Mouse (Mus musculus) central nervous system, embryonic 14 days (tissue): ENCODE results near the gene Cpne6. TPM values are rescaled to one million over a fixed set of nuclear protein-coding genes. Genes with fewer than 3 reads are reported as not detected.

Source experiments
- polyA plus RNA-seq: library from polyadenylated mRNA; depleted of rRNA; stranded (reverse); fragments of >200 nt; gene quantifications from 2 replicates; pipeline ENCODE4 v1.2.3, GENCODE M21; 2012; rRNA removed

Cpne6 gene
- 7.3 and 10.1 TPM in 2 replicates for polyA plus RNA-seq

GRCm38 (mm10) chr14:55510125-55510731 lies at the start of gene Cpne6:
Cpne6 (plus strand) TSS chr14:55510445.

GRCm38 (mm10) chr14:55478651-55479599 lies 31.3 kb upstream of the Cpne6 start, which contains the start of gene Dhrs4:
Dhrs4 (plus strand) TSS chr14:55478758.

GRCm38 (mm10) chr14:55490361-55491201 lies 19.7 kb upstream of the Cpne6 start, which contains the start of gene Carmil3:
Carmil3 (plus strand) TSS chr14:55490651.

GRCm38 (mm10) chr14:55524785-55525184 lies 14.5 kb downstream of the Cpne6 start, which contains the start of gene Nrl:
Nrl (minus strand) TSS chr14:55524981.

DNA sequence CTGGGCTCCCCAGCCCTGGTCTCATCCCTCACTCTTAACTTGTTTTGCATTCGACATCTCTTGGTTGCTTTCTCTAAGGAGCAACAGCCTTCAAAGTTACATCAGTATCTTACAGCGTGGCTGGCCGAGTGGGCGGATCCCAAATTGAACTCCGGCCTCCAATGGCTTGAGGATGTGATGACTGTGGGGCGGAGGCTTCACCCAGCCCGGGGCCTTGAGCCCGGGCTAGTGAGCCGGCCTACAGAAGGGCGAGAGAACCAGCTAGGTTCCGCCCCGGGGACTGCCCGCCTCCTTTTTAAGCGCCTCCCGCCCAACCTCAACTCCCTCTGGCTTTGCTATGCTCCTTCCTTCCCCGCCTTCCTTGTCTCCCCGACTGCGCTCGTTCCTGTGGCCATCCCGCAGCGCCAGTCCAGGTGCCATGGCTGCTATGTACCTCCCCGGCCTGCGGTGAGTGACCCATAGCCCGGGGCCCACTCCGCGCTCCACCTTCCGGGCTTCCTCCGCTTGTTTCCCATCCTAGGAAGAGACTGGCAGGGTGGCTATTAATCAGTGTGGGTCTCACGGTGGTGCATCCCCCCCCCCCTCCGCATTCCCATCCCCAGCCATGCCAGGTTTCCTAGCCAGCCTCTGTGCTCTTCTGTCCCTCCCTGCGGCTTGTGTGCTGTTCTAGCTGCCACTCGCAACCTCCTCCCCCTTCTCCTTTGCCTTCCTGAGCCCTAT lies 30.0 kb downstream of the Cpne6 start, which contains the start of gene Pck2:
TSS of gene Pck2 (plus strand) at position 200 of the 720 bp plus-strand sequence.

DNA sequence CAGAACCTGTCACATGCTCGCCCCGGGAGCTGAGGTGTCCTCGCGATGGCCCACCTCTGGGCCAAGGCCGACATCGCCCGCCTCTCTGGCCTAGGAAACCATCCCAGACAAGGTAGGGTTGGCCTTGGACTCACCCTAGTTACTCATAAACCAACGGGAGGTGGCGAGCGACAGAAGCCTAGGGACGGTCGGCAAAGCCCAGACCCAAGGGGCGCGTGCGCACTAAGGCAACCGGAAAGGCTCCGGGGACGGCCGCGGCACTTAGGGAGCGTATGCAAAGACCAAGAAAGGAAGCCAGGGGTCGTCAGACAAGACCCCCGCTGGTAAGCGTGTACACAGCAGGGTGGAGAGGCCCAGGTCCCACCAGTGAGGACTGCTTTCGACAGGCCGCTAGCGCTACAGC lies 49.6 kb downstream of the Cpne6 start, which contains the start of gene Dcaf11:
TSS of gene Dcaf11 (plus strand) at position 208 of the 403 bp plus-strand sequence.

DNA sequence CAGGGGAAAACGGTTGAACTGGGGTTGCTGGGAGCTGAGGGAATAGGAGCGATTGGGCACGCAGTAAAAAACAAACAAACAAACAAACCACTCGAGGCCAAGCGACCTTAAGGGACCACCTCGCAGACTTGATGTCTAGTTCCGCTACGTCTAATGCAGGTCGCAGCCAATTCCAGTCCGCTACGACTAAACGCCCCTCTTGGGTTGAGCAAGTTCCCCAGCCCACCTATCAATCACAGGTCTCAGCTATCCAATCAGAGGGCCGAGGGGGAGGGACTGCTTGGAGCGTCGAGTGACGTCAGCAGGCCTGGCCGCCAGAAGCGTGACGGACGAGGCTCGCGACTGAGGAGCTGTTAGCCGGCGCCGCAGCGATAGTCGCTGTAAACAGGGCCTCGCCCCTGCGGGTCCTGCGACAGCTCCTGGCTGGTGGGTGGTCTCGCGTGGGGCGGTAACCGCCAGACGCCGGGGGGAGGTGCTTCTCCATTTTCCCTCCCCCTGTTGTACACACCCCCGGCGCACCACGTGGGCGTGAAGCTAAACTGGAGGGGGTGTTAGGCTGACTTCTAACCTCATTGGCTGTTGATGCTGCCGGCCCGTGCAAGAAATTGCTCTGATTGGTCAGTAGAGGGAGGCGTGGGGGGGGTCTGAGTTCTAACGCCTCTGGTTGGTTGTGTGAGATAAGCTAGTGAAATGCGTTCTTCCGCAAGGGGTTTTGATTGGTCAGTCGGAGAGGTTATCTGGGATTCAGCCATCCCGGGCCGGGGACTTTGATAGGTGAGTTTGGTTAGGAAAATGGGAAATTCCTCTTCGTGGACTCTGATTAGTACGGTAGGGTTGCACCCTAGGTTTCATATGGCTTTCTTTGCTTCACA lies 50.2 kb downstream of the Cpne6 start, which contains the start of gene A730061H03Rik:
TSS of gene A730061H03Rik (minus strand) at position 205 of the 872 bp plus-strand sequence.

Other genes with a start within 250 kb of the Cpne6 start
- gene Dhrs4, start 31.7 kb upstream of the Cpne6 start, polyA plus RNA-seq: 36.2 and 37.6 TPM in 2 replicates
- gene Carmil3, start 19.8 kb upstream of the Cpne6 start, polyA plus RNA-seq: 195 and 238 TPM in 2 replicates
- gene Nrl, start 14.5 kb downstream of the Cpne6 start, polyA plus RNA-seq: 0.64 and 0.80 TPM in 2 replicates
- 19.4 and 24.9 TPM in 2 replicates for gene Pck2, start 29.8 kb downstream of the Cpne6 start, polyA plus RNA-seq
- gene Dcaf11, start 49.6 kb downstream of the Cpne6 start, polyA plus RNA-seq: 99.5 and 110 TPM in 2 replicates
- gene A730061H03Rik, start 50.0 kb downstream of the Cpne6 start, polyA plus RNA-seq: 0.55 and 0.85 TPM in 2 replicates
- gene Fitm1, start 65.2 kb downstream of the Cpne6 start, polyA plus RNA-seq: 0.20 and 4.1 TPM in 2 replicates
- 95.6 and 100 TPM in 2 replicates for gene Psme1, start 67.7 kb downstream of the Cpne6 start, polyA plus RNA-seq
- gene Emc9, start 74.9 kb downstream of the Cpne6 start, polyA plus RNA-seq: 15.2 and 19.4 TPM in 2 replicates
- 80.2 and 87.2 TPM in 2 replicates for gene Psme2, start 80.7 kb downstream of the Cpne6 start, polyA plus RNA-seq
- gene Rnf31, start 81.3 kb downstream of the Cpne6 start, polyA plus RNA-seq: 24.8 and 26.6 TPM in 2 replicates
- 27.1 and 27.9 TPM in 2 replicates for gene Irf9, start 93.1 kb downstream of the Cpne6 start, polyA plus RNA-seq
- 19.0 and 25.2 TPM in 2 replicates for gene Rec8, start 107.6 kb downstream of the Cpne6 start, polyA plus RNA-seq
- gene Ipo4, start 125.5 kb downstream of the Cpne6 start, polyA plus RNA-seq: 171 and 172 TPM in 2 replicates
- gene Gm49378, start 127.5 kb downstream of the Cpne6 start, polyA plus RNA-seq: 6.9 and 7.0 TPM in 2 replicates
- gene Tm9sf1, start 133.4 kb downstream of the Cpne6 start, polyA plus RNA-seq: 48.4 and 58.4 TPM in 2 replicates
- gene Tssk4, start 139.7 kb downstream of the Cpne6 start, polyA plus RNA-seq: 2.0 and 2.1 TPM in 2 replicates
- gene Mdp1, start 150.1 kb downstream of the Cpne6 start, polyA plus RNA-seq: 52.9 and 57.0 TPM in 2 replicates
- 43.0 and 44.1 TPM in 2 replicates for gene Gmpr2, start 161.5 kb downstream of the Cpne6 start, polyA plus RNA-seq
- gene Nedd8, start 161.7 kb downstream of the Cpne6 start, polyA plus RNA-seq: 461 and 488 TPM in 2 replicates
- gene Tinf2, start 171.4 kb downstream of the Cpne6 start, polyA plus RNA-seq: 32.9 and 33.1 TPM in 2 replicates
- gene Tgm1, start 203.5 kb downstream of the Cpne6 start, polyA plus RNA-seq: 0.43 and 1.5 TPM in 2 replicates
- 57.1 and 61.9 TPM in 2 replicates for gene Rabggta, start 211.8 kb downstream of the Cpne6 start, polyA plus RNA-seq
- gene Dhrs1, start 235.2 kb downstream of the Cpne6 start, polyA plus RNA-seq: 86.8 and 87.0 TPM in 2 replicates
- gene Nop9, start 235.2 kb downstream of the Cpne6 start, polyA plus RNA-seq: 21.4 and 26.4 TPM in 2 replicates
- 0.57 and 1.3 TPM in 2 replicates for gene Cideb, start 248.0 kb downstream of the Cpne6 start, polyA plus RNA-seq